Mouse (Mus musculus) right cerebral cortex, adult 2 months (tissue): ENCODE measurements around the gene Gm11985.

ENCODE experiments used
- DNase-seq, 2 experiments: peaks; one replicate each; pipeline ENCODE4 v3.0.0; 2021 to 2022; ENCODE audit warnings: low spot score in 2 of 2

Gm11985 gene

DNA sequence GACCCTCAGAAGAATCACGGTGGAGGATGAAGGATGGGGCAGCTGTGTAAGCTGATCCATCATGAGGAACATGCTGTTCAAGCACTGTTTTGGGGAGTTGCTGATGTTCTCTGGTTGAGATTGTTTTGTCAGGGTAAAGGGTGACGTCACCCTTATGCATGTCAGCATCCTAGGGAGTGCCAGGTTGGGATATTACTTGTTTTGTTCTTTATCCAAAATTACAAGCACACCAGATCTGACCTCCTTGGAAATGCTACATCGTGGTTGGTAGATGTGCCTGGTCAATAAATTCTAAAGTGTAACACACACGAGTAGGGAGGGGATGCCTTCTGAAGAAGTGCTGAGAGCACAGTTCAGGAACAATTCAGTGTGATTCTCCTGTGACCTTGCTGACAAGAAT, 31.9 kb downstream of the Gm11985 start:
- no peak for DNase-seq

DNA sequence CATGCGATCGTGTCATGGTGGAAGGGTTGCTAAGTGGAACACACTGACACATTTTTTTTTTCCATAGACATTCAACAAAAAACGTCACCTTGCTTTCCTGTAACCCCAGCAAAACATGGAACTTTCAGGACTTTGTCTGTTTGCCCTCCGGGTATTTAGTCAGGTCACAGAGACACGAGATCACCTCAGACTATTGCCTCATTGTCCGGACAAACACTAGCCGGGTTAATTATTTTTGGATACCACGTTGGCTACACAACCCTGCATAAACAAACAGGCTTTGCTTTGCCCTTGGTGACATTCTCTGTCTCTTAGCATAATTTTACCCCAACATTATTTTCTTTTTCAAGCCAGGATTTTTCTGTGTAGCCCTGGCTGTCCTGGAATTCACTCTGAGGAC, 35.3 kb downstream of the Gm11985 start:
- DNase-seq, result no peak

DNA sequence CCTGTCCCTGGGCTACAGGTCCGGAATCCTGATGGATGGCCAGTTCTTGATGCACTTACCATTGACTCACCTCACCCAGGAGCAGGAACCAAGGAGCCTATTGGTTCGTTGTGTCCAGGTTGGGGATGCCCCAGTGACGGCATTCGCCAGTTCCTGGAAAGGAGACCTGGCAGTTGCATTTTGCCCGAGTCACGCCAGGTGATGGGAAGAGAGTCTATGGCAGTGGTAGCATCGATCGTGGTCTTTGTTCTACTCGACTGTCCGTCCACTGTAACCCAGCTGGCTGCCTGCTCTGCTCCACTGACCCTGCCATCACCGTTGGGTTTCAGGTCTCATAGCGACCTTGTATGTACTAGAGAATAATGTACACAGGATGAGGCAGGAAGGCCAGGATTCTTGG, 36.0 kb downstream of the Gm11985 start:
- no peak for DNase-seq

DNA sequence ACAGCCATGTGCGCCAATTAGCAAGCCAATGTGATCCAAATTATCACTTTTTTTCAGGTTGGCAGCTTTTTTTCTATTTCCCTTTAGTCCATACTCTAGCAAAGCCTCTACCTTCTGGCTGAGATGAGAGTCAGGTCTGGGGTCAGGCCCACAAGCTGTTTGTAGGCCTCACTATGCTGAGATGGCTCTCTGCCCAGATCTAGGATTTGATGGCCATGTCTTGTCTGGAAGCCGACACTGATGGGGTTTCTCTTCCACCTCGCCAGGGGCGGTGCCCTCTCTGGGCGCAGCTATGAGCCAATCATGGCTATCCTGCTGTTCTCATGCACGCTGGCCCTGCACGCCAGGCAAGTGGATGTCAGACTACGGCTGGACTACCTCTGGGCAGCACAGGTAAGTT, 37.9 kb downstream of the Gm11985 start:
- no peak for DNase-seq

DNA sequence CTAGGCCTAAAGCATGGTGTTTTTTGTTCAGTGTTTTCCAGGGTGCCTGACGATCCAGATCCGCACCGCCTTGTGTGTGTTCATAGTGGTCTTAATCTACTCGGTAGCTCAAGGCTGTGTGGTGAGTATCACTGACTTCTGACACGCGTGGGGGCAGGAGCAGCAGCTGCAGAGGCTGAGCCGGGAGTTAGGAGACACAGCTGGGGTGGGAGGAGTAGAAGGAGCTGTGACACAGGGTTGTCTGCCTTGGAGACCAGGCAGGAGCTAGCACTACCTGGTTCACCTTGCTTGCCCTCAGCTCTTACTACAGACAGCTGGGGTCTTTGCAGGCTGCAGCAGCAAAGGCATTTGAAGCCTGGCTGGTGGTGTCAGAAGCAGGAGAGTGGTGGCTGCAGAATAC, 38.9 kb downstream of the Gm11985 start:
- DNase-seq, result no peak

DNA sequence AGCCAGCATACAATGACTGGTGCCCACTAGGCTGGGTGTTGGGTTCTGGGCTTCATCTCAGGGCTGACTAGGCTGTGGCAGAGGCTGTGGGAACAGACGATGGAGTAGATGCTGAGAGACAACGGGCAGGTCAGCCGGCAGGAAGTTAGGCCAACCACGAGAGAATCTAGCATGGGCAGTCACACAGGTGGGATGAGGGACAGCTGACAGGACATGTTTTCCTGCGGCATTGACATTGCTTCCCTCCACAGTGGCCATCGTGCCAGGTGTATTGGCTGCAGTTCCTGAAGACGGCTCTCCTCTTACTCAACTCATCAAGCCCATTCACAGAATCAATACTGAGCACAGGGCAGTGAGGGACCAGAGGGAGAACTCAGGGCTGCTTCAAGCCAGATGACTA, 40.4 kb downstream of the Gm11985 start:
- no peak for DNase-seq

DNA sequence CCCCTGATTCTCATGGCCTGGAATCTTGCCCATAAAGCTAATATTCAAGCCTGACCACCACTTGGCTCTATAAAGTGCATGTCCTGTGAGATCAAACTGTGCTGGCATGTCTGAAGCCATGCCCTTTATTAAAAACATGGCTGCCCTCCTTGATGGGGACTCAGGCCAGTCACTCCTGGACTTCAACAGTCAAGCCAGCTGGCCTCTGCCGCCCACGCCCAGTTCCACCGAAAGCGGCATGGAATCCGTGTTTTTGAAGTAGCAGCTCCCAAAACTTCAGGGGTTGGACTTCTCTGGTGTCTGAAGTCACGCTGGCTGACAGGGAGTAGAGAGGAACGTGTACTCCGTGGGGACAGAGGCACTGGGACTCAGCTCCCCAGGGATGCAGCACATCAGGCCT, 40.8 kb downstream of the Gm11985 start:
- DNase-seq, result no peak

DNA sequence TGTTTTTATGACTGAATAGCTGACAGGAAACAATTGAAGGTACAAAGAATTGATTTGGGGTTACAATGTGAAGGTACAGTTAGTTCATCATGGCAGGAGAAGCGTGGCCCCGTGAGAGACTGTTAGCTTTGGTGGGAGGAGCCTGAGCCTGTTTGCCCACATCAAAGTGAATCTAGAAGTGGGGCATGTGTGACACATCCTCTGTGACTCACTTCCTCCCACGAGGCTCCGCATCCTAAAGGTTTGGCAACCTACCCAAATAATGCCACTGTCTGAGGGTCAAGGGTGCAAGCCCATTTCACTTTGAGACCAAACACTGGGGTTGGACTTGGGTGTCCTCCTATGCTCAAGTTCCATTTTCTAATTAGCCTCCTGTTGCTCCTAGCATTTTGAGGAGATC, 43.1 kb downstream of the Gm11985 start:
- DNase-seq, result peak; percentile 48 to 55

DNA sequence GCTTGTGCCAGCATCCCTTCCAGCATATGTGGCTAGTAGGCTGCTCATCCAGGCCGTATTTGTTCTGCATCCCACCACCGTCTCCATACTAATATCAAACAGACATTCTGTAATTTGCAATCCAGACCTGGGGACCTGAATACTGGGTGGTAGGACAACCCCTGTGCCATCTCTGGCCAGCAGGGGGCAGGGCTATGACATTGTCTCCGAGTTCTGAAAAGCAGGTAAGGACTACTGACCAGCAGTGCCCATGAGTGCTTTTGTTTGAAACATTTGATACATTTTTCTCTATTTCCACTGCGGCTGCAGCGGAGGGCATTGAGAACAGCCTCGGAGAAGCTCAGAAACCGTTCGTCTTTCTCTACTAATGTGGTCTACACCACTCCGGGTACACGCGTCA, 44.0 kb downstream of the Gm11985 start:
- no peak for DNase-seq

DNA sequence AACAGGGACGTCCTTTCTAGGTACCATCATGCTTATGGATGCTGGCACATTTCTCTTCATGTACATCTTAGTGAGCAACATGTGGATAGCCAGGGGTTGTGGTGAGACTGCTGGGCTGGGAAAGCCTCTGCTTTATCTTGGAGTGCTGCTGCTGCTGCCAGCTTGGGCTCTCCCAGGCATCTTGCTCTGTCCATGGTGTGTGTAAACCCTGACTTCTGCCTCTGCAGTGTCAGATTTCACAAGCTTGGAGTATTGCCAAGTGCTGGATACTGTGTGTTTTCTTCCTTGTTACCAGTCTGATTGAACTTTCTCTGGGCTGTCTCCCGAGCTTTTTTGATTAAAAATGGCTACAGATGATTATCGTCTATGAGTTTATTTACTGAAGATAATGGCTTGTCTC, 45.6 kb downstream of the Gm11985 start:
- no peak for DNase-seq

DNA sequence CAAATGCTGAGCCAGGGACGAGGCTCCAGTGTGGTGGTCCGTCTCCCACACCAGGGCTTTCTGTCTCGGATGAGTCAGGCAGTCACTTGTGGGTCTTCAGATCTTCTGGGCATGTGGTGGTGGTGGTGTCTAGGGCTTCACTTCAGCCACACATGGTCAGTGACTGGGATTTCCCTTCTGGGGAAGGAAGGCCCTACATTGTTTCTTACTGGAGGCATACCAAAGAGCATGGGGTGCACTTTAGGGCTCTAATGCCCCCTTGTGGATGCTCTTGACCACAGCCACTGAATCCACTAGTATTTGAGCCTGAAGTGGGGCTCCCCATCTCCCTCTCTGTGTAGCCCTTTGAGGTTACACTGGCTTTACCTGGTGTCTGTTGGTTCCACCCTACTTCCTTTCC, 47.9 kb downstream of the Gm11985 start:
- peak; percentile 59 to 64 for DNase-seq

DNA sequence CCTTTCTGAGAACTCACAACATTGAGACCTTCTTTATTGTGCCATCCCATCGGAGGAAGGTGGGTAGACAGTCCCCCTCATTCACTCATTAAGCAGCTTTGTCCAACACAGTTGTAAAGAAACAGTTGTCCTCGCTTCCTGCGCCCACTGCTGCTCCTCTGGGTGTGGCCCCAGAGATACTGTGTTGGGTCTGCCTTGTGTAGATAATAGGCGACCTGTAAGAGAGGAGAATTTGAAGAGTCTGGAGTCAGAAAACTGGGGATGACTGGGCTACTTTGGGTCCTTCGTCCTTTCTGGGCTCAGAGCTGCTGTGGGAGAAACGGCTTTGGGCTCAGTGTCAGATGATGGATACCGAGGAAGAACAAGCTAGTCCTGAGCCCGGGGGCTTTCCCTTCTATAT, 50.0 kb downstream of the Gm11985 start:
- no peak for DNase-seq

DNA sequence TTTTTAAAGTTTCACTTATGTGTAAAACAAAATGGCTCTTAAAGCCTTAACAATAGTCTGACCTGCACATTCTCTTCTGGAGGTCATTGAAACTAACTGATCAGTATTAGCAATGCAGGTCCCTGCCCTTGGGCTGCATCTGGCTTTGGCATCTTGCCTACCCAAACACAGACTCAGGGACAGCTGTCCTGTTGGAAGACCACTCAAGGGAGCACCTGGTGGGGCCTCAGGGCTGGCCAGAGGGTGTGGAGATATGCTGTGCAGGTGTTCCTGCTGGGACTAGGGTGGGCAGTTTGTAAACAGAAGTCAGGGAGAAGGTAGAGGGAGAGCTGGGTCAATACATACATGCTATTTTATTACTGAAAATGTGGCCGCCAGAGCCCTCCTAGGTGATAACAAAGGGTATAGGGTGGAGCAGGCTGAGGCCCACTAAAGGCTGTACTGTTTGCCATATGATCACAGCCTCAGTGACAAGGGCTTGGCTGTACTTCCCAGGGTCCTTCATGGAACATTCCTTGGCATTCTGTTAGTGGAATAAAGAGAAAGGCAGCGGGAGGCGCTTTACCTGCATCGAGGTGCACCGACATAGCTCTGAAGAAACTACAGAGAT, 52.0 kb downstream of the Gm11985 start:
- DNase-seq, result no peak

DNA sequence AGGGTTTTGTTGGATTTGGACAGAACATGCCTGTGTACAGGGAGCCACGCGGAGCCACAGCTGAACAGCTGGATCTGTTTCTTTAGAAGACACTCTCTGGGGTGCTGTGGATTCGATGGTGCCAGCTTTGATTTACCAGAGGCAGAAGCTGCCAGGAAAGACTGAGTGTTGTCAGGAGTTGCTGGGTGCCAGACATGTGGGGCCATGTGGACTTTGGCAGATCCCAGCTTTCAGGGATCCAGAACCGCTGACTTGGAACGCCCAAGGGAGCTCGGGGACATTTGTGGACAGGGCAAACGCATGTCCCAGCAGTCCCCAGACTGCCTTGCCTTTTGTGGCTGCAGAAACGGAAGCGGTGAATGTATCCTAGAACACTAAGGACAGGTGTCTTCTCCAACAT, 52.6 kb downstream of the Gm11985 start:
- DNase-seq, result no peak

DNA sequence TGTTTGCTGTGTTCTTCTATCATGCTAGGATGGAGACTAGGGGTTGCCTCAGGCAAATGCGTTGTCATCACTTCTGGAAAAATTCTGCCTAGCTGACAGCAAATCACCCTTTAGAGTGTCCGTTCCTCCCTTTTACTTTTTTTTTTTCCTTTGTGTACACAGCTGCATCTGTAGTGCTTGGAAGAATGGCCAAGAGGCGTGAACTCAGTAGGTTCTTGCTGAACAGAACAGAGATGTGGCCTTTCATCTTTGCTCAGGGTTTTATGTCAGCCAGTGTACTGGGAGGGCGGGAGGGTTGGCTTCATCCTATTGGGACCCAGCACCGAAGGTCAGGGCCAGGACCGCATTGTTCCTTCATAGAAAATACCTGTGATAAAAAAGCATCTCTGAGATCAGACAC, 53.1 kb downstream of the Gm11985 start:
- DNase-seq, result no peak

DNA sequence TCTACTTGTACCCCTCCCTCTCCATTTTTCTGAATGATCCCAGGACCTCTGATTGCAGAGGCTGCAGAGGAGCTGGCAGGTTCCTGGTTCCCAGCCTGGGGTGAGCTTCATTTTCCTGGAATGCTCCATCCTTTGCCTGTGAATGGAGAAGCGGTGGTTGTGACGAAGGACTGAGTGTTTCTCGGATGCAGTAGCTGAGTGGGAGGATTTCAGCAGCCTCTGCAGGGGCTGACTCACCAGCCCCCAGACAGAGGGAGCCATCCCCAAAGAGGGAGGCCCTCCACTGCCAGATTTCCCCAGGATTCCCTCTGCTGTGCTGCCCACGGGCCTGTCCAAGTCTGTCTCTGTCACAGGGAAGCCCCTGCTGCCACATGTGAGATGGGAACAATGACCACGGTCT, 54.0 kb downstream of the Gm11985 start:
- peak; percentile 67 to 68 for DNase-seq

DNA sequence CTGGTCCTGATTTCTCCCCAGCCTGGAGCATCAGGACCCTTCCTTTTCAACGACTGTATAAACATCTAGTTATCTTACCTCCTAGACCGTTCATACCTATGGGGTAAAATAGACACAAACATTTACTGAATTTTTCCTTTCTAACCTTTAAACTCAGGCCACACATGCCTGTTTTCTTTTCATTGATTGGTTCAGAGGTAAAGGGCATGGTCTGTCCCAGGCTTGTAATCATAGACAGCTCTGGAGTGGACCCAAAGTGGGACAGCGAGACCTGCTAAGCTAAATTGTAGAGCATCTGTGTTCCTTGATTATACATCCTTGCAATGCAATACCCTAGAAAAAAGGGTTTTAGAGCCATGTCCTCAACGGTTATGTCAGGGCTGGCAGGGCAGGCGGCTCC, 54.6 kb downstream of the Gm11985 start:
- DNase-seq, result no peak
